Mouse (Mus musculus) urinary bladder, adult 2 months (tissue): ENCODE results near the gene Ctnna2. TPM values are rescaled to one million over a fixed set of nuclear protein-coding genes. Genes with fewer than 3 reads are reported as not detected.

ENCODE experiments used
- DNase-seq: peaks from one replicate; pipeline ENCODE4 v3.0.0; 2022; ENCODE audit warnings: low spot score
- polyA plus RNA-seq: library from polyadenylated mRNA; depleted of rRNA; stranded (reverse); fragments of >200 nt; gene quantifications from 2 replicates; pipeline ENCODE4 v1.2.3, GENCODE M21; 2012

Ctnna2 gene
- polyA plus RNA-seq, 1 experiment: 0.07 TPM

DNA sequence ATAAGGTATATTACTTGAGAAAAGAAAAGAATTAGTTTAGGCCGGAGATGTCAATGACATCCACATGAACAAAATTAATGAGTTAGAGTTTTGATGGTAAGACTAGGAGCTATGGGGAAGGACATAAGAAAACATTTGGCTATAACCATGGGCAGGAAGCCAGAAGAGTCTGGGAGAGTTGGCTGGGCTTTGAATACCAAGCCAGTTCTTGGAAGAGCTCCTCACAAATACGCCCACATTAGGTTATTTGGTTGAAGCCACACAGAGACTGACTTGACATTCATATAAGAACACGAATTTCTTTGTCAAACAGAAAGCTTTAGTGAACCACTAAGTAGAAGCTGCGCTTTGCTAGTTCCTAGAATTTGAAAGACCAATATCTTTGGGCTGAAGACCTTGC, 554.7 kb downstream of the Ctnna2 start:
- no peak for DNase-seq

DNA sequence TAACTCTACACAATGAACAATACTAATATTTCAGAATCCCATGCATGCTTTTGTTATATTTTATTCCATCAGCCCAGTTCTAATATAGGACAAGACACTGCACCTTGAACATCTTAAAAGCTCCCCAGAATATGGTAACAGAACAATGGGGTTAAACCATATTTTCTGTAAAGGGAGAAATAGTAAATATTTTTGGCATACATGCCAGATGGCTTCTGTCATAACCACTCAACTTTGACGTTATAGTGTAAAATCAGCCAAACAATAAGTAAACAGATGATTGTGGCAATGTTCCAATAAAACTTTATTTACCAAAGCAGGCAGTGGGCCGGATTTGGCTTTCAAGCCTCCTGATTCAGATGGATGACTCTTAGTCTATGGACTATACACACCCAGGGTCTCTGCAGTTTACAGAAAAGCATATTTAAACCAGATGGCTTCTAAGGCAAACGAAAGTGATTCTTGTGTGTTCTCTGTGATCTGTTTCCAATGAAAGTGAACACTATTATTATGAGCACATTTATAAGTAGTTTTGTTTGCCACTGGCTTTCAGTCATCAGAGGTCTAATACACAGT, 557.8 kb downstream of the Ctnna2 start:
- DNase-seq: no peak

DNA sequence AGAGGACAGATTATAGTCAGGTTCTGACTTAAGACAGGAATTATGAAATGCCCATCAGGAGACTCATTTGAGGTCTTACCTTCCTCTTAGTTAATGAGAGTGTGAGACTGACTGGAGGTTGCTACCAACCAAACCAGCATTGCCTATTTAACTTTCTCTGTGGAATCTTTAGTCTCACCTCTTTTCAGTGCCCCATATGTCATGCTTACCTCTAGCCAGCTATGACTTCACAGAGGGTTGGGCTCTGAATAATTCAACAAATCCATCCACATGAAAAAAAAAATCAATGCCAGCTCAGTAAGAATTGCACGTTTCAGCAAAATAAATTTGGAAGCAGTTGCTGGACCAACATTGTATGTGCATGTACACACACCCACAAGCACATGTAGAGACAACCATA, 562.5 kb downstream of the Ctnna2 start:
- DNase-seq: no peak

GRCm38 (mm10) chr6:77413530-77413929, 566.0 kb downstream of the Ctnna2 start:
- DNase-seq: no peak

DNA sequence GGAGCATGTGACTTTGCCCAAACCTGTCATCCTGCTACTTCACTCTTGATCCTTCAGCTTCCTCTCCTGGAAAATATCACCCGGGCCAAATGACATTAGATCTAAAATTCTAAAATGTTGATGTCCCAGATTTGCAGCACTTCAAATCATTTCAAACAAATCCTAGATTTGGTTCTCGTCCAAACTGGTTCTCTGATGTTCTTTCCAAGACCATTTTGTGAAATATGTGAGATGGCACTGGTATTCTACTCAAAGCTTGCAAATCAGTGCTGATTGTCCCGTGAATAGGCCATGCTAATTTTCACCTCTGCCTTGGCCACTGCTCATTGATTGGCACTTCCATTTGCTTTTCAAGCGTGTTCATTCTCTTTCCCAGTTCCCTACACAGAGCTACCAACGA, 571.0 kb downstream of the Ctnna2 start:
- no peak for DNase-seq

DNA sequence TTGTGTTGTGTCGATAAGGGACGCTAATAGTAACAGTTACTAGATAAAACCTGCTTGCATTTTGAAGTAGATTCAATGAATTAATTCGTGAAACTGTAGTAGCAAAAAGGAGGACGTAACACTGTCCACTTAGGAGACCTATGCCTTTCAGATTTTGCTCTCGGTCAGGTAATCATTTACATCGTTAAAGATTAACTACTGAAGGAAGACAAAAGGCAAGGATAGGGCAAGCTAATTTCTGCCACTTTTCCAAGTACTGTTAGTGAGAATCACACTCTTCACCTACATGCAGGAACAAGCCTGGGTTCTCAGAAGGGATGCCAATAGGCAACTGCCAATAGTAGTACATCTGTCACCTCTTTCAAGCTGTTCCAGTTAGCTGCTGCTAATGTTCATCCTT, 578.7 kb downstream of the Ctnna2 start:
- no peak for DNase-seq

DNA sequence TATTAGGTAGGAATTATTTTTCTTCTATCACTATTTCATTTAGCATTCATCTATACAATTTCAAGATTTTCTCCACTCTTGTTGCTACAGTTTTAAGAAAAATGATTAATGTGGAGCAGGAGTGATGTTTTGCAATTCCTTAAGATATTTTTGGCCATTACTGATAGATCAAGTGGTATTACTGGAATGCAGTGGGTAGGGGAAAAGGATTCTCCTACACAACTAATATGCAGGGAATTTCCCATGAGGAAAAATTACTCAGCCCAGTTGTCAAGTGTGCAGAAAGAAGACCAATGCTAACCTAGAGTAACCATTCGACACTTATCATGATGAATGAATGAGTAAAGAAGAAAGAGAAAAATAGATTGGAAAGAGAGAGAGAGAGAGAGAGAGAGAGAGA, 587.8 kb downstream of the Ctnna2 start:
- no peak for DNase-seq

DNA sequence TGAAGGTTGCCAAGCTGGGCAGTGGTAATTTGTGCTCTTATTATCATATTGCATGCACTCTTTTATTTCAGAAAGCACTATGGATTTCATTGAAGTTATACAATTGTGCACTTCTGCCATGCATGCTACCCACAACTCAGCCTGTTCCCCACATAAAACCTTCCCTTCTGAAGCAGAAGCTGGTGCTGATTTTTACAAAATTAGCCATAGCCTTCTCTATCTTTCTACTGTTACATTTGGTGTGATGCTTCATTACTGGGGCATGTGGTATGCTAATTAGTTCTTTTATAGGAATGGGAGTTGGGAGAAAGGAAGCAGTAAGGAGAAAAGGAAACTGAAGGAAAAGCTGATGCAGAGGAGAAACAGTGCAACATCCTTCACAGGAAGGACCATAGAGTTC, 598.2 kb downstream of the Ctnna2 start:
- DNase-seq: no peak

- DNase-seq: no peak
Observed at GRCm38 (mm10) chr6:77373132-77373531, 606.4 kb downstream of the Ctnna2 start.

- no peak for DNase-seq
Observed at GRCm38 (mm10) chr6:77371147-77371546, 608.4 kb downstream of the Ctnna2 start.

GRCm38 (mm10) chr6:77358471-77358837, 621.0 kb downstream of the Ctnna2 start:
- no peak for DNase-seq

GRCm38 (mm10) chr6:77357748-77358470, 621.6 kb downstream of the Ctnna2 start:
- DNase-seq: no peak

- no peak for DNase-seq
Observed at GRCm38 (mm10) chr6:77354826-77355225, 624.7 kb downstream of the Ctnna2 start.

DNA sequence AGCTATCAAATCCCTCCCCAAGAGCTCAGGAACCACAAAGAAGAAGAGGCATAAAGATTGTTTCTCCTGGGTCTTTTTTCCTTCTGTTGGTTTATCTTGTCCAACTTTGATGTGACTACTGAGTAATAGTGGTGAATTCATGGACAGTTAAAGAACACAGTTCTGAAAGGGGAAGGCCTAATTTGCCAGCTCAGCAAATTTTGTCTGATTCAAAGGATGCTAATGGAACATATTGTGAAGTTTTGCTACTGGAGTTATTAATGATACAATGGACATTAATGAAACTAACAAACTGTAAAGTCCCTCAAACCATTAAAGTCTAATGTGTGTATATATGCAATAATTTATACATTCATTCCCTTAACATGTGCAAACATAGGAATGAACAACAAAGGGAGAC, 635.7 kb downstream of the Ctnna2 start:
- DNase-seq: no peak

DNA sequence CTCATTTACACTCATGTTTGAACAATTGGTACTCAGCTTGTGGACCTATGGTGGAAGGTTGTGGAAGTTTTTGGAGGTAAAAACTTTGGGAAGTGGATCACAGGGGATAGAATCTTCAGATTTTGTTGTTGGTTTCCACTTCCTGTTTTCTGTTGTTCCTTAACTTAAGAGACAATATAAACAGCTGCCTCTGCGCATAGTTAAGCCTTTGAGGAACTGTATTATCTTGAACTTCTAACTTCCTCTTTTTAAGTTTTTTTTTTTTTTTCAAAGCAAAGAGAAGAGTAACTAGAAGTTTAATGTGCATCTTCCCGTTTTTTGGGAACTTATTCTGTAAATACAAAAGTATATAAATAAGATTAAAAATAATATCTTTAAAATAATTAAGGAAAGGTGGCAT, 644.0 kb downstream of the Ctnna2 start:
- no peak for DNase-seq

DNA sequence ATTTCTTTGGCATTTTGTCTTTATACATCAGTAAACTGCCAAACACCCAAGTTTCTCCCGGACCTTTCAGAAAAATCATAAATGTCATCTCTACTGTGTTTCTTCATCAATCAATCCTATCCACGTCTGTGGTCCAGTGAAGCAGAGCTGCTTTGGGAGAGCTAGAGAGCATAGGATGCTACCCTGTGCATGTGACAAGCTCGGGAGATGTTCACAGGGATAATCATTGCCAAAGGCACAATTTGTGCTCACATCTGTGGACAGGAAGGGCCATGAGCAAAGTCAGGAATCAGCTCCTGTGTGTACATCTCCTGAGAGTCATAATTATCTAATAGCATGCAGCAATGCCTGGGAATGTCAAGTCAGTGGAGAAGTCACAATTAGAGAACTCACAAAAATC, 654.8 kb downstream of the Ctnna2 start:
- DNase-seq: no peak

DNA sequence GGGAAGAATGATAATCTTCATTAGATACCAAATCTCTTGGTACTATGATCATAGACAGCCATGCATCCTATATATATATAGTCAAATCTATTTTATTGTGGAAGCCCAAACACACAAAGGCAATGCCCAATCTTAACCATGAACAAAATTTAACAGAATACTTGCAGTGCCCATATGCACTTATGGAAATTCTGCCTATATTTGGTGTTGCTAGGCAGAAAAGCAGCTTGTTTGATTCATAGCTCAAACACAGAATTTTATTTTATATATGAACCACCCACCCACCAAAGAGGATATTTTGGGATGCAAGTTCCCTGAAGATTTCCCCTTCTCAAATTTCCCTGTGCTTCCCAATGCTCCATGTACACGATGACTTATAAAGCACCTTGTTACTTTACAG, 655.2 kb downstream of the Ctnna2 start:
- DNase-seq: no peak

DNA sequence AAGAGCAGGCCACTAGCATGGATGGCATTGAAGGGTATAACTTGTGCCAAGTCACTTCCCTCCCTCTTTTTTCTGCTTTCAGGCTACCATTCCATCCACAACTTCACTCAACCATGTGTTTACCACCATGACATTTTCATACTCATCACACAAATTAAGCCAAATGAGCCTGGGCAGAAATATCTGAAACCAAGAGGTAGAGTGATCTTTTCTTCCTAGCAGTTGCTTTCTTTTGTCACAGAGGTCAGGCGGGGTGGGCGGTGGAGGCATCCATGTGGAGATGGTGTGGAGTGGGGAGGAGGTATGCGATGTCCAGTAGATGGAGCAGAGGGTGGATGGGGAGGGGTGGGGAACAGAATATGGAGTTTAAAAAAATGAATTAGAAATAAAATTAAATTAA, 672.7 kb downstream of the Ctnna2 start:
- DNase-seq: no peak

- no peak for DNase-seq
Observed at GRCm38 (mm10) chr6:77301305-77301704, 678.2 kb downstream of the Ctnna2 start.

DNA sequence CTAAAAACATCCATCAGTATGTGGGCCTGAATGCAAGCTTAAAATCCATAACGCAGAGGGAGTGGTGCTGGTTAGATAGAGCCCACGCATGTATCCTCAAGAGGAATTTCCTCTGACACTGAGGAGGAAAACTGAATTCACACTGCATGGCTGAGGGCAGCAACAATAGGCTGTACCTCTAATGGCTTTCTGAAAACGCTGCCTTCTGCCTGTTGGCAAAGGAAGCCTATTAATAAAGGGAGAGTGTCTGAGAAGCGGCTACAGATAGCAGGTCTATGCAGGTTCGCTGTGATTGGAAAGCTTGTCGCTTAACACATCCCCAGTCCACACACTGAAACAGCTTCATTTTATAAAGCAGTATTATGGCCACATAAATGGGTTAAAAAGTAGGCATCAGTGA, 688.1 kb downstream of the Ctnna2 start:
- DNase-seq: no peak

DNA sequence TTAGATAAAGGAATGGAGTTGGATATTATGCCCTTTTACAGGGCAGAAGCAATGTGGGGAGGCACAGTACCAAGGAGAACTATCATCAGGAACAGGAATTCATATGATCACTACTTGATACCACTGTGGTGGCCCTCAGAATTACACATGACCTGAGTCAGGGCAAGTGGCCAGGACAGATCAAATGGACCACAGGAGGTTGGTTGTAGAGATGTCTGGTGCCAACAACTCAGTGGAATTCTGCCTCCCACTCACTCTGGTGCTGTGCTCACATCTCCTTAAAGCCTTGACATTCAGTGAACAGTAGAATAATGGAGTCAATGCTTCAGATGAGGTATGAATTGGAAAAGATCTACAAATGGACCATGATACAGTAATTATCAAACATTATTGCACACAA, 691.1 kb downstream of the Ctnna2 start:
- DNase-seq: no peak

GRCm38 (mm10) chr6:77286317-77286716, 693.2 kb downstream of the Ctnna2 start:
- DNase-seq: no peak

- no peak for DNase-seq
Observed at GRCm38 (mm10) chr6:77278794-77279193, 700.7 kb downstream of the Ctnna2 start.

DNA sequence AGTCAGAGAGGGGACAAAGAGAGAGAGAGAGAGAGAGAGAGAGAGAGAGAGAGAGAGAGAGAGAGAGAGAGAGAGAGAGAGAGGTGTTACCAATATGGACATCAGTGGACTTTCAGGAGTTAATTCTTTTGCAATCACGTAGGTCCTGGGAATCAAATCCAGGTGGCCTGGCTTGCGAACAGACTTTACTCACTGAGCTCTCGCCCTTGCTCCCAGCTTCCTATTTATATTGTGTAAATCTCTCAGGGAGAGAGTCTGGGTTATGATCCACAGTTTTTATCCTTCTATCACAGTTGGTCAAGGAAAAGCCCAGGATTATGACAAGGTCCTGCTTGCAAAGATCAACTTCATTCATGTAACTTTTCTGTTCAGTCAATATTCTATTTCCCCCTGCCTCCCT, 714.3 kb downstream of the Ctnna2 start:
- DNase-seq: no peak
